Mouse (Mus musculus): ENCODE data around the gene Fuca1.

The Fuca1 gene

GRCm38 (mm10) chr4:135951505-135951904 is 31.0 kb downstream of the Fuca1 start:
- in situ Hi-C loops (cut with MboI, MseI), result no loop called here

GRCm38 (mm10) chr4:135953179-135953578 is 32.6 kb downstream of the Fuca1 start:
- in situ Hi-C loops (cut with MboI, MseI), result no loop called here

GRCm38 (mm10) chr4:135954241-135954640 is 33.7 kb downstream of the Fuca1 start:
- in situ Hi-C loops (cut with MboI, MseI), result no loop called here

GRCm38 (mm10) chr4:135955886-135956285 is 35.4 kb downstream of the Fuca1 start:
- in situ Hi-C loops (cut with MboI, MseI), result no loop called here

GRCm38 (mm10) chr4:135958354-135958753 is 37.8 kb downstream of the Fuca1 start:
- in situ Hi-C loops (cut with MboI, MseI), result no loop called here

GRCm38 (mm10) chr4:135960717-135961116 is 40.2 kb downstream of the Fuca1 start:
- in situ Hi-C loops (cut with MboI, MseI), result no loop called here

- in situ Hi-C loops (cut with MboI, MseI), result no loop called here
Observed at GRCm38 (mm10) chr4:135961709-135962108, 41.2 kb downstream of the Fuca1 start.

- in situ Hi-C loops (cut with MboI, MseI), result no loop called here
Observed at GRCm38 (mm10) chr4:135962198-135962597, 41.7 kb downstream of the Fuca1 start.

GRCm38 (mm10) chr4:135962946-135963345 is 42.4 kb downstream of the Fuca1 start:
- in situ Hi-C loops (cut with MboI, MseI), result no loop called here

- in situ Hi-C loops (cut with MboI, MseI), result no loop called here
Observed at GRCm38 (mm10) chr4:135963457-135964193, 43.1 kb downstream of the Fuca1 start, which contains the start of gene Gale. Gene Gale (plus strand): TSS chr4:135963727.

GRCm38 (mm10) chr4:135964426-135964825 is 43.9 kb downstream of the Fuca1 start:
- in situ Hi-C loops (cut with MboI, MseI), result no loop called here

GRCm38 (mm10) chr4:135965113-135965512 is 44.6 kb downstream of the Fuca1 start:
- in situ Hi-C loops (cut with MboI, MseI), result no loop called here

GRCm38 (mm10) chr4:135966283-135966682 is 45.7 kb downstream of the Fuca1 start:
- in situ Hi-C loops (cut with MboI, MseI), result no loop called here

- in situ Hi-C loops (cut with MboI, MseI), result no loop called here
Observed at GRCm38 (mm10) chr4:135967086-135967760, 46.7 kb downstream of the Fuca1 start.

- in situ Hi-C loops (cut with MboI, MseI), result no loop called here
Observed at GRCm38 (mm10) chr4:135968271-135968869, 47.8 kb downstream of the Fuca1 start.

- in situ Hi-C loops (cut with MboI, MseI), result no loop called here
Observed at GRCm38 (mm10) chr4:135969070-135969750, 48.7 kb downstream of the Fuca1 start.

- in situ Hi-C loops (cut with MboI, MseI), result no loop called here
Observed at GRCm38 (mm10) chr4:135970585-135970984, 50.0 kb downstream of the Fuca1 start.

GRCm38 (mm10) chr4:135971805-135972555 is 51.4 kb downstream of the Fuca1 start:
- in situ Hi-C loops (cut with MboI, MseI), result no loop called here

GRCm38 (mm10) chr4:135972556-135972906 is 52.0 kb downstream of the Fuca1 start, which contains the start of gene Lypla2:
Gene Lypla2 (minus strand): TSS chr4:135972626.
- in situ Hi-C loops (cut with MboI, MseI), result no loop called here

- in situ Hi-C loops (cut with MboI, MseI), result no loop called here
Observed at GRCm38 (mm10) chr4:135972911-135973811, 52.6 kb downstream of the Fuca1 start.
